Mouse (Mus musculus) limb, embryonic 15.5 days (tissue): ENCODE measurements around the gene Slc17a7. TPM values are rescaled to one million over a fixed set of nuclear protein-coding genes. Genes with fewer than 3 reads are reported as not detected.
A peak's percentile ranks its signal among the peaks of the same experiment; 100 is the strongest.

Experiments
- ATAC-seq: fragments of 200-750 bp; cut with Nextera tagmentation; 2 replicates; pipeline ENCODE4 v1.8.0; 2017; ENCODE audit warnings: low read depth, moderate TSS enrichment; ENCODE audit not compliant: insufficient number of reproducible peaks, low FRiP score, low TSS enrichment
- H3K27ac ChIP-seq: fragments of 300-500 bp; sonication (generic); 2 replicates; pipeline ENCODE4 v1.5.1; 2015; ENCODE audit warnings: moderate library complexity, mild to moderate bottlenecking, inconsistent platforms
- H3K27me3 ChIP-seq: fragments of 300-500 bp; sonication (generic); 2 replicates; pipeline ENCODE4 v1.6.1; 2015; ENCODE audit warnings: inconsistent platforms
- H3K36me3 ChIP-seq: fragments of 300-500 bp; sonication (generic); 2 replicates; pipeline ENCODE4 v1.6.1; 2015; ENCODE audit warnings: inconsistent platforms
- H3K4me1 ChIP-seq: fragments of 300-500 bp; sonication (generic); 2 replicates; pipeline ENCODE4 v1.6.1; 2015; ENCODE audit warnings: inconsistent platforms
- H3K4me2 ChIP-seq: fragments of 300-500 bp; sonication (generic); 2 replicates; pipeline ENCODE4 v1.6.1; 2015; ENCODE audit warnings: mild to moderate bottlenecking, inconsistent platforms
- H3K4me3 ChIP-seq: fragments of 300-500 bp; sonication (generic); 2 replicates; pipeline ENCODE4 v1.5.1; 2015; ENCODE audit warnings: mild to moderate bottlenecking, inconsistent platforms
- H3K9ac ChIP-seq: fragments of 300-500 bp; sonication (generic); 2 replicates; pipeline ENCODE4 v1.6.1; 2015; ENCODE audit warnings: inconsistent platforms
- H3K9me3 ChIP-seq: fragments of 300-500 bp; sonication (generic); 2 replicates; pipeline ENCODE4 v1.6.1; 2016; ENCODE audit warnings: inconsistent platforms
- WGBS: fragments of 180-500 bp; shearing (Covaris S2); methylation state at CpG from one replicate; pipeline ENCODE4 v1.1.7; 2015; 5-methylcytosine and 5-hydroxymethylcytosine counted together
- polyA plus RNA-seq: library from polyadenylated mRNA; unstranded; fragments of >200 nt; fragmentation: Nextera tagmentation; extraction: Ambion mirVana; gene quantifications from 2 replicates; pipeline ENCODE4 v1.2.1, GENCODE M21; 2015

Gene Slc17a7
- polyA plus RNA-seq, 1 experiment from 2014 or later: 0.12 TPM

GRCm38 (mm10) chr7:45135370-45135769 lies 28.4 kb upstream of the Slc17a7 start:
- H3K4me2 ChIP-seq: peak overlapping the region; percentile 87; the same call in 1 of the 2 replicates
- H3K27ac ChIP-seq: no peak overlapping the region; the same call in 1 of the 2 replicates
- no peak overlapping the region for H3K9ac ChIP-seq
- H3K27me3 ChIP-seq: 0 out of 2 replicates have a peak, but pooled peaks cover 6% of the 10 kb centered on the region
- ATAC-seq: no peak
- WGBS: 73% methylated on average over 3 of the region's 3 CpGs
- peaks cover 15% of the 10 kb centered on the region for H3K4me1 ChIP-seq
- no peaks in the 10 kb centered on the region for H3K9me3 ChIP-seq
- H3K4me3 ChIP-seq: peak overlapping the region; percentile 54
- no peaks in the 10 kb centered on the region for H3K36me3 ChIP-seq

GRCm38 (mm10) chr7:45135993-45136567 lies 27.7 kb upstream of the Slc17a7 start, which contains the start of the genes Gm45713 and Flt3l:
Gm45713 (minus strand) TSS chr7:45136231.
Flt3l (minus strand) TSS chr7:45136432.
- H3K4me2 ChIP-seq: peak within 1 kb of the TSS; percentile 87
- peak within 1 kb of the TSS; percentile 51; the same call in 1 of the 2 replicates for H3K27ac ChIP-seq
- H3K36me3 ChIP-seq: no peaks in the 10 kb centered on the region
- H3K4me1 ChIP-seq: peaks cover 15% of the 10 kb centered on the region
- no peaks in the 10 kb centered on the region for H3K9me3 ChIP-seq
- peak; percentile 68; the same call in 1 of the 2 replicates for ATAC-seq
- 1% methylated on average over 29 of the region's 29 CpGs for WGBS
- peak within 1 kb of the TSS; percentile 42 for H3K9ac ChIP-seq
- peak within 1 kb of the TSS; percentile 54 for H3K4me3 ChIP-seq
- 0 out of 2 replicates have a peak, but pooled peaks cover 6% of the 10 kb centered on the region for H3K27me3 ChIP-seq

- no peak overlapping the region for H3K4me2 ChIP-seq
- no peak overlapping the region for H3K4me3 ChIP-seq
- H3K4me1 ChIP-seq: peaks cover 15% of the 10 kb centered on the region
- no peak for ATAC-seq
- H3K27me3 ChIP-seq: 0 out of 2 replicates have a peak, but pooled peaks cover 6% of the 10 kb centered on the region
- WGBS: 81% methylated on average over 12 of the region's 12 CpGs
- H3K27ac ChIP-seq: no peak overlapping the region
- no peaks in the 10 kb centered on the region for H3K9me3 ChIP-seq
- no peak overlapping the region for H3K9ac ChIP-seq
- peaks cover 8% of the 10 kb centered on the region for H3K36me3 ChIP-seq
These were observed 26.4 kb upstream of the Slc17a7 start for GRCm38 (mm10) chr7:45137171-45138006.

- no peak overlapping the region for H3K9ac ChIP-seq
These were observed 25.3 kb upstream of the Slc17a7 start for GRCm38 (mm10) chr7:45138403-45138802.

GRCm38 (mm10) chr7:45139904-45140723 lies 23.6 kb upstream of the Slc17a7 start:
- WGBS: 63% methylated on average over 8 of the region's 8 CpGs
- no peak overlapping the region for H3K9ac ChIP-seq
- no peak overlapping the region for H3K4me3 ChIP-seq
- peaks cover 34% of the 10 kb centered on the region for H3K36me3 ChIP-seq
- H3K4me2 ChIP-seq: no peak overlapping the region
- H3K4me1 ChIP-seq: peaks cover 9% of the 10 kb centered on the region
- H3K27ac ChIP-seq: no peak overlapping the region
- H3K27me3 ChIP-seq: 0 out of 2 replicates have a peak, but pooled peaks cover 5% of the 10 kb centered on the region
- no peak for ATAC-seq
- H3K9me3 ChIP-seq: no peaks in the 10 kb centered on the region

More at GRCm38 (mm10) chr7:45138403-45138802, 25.3 kb upstream of the Slc17a7 start:
- H3K27me3 ChIP-seq: 0 out of 2 replicates have a peak, but pooled peaks cover 6% of the 10 kb centered on the region
- H3K4me2 ChIP-seq: no peak overlapping the region
- H3K27ac ChIP-seq: no peak overlapping the region
- peaks cover 15% of the 10 kb centered on the region for H3K4me1 ChIP-seq
- 79% methylated on average over 1 of the region's 1 CpGs for WGBS
- ATAC-seq: no peak
- H3K36me3 ChIP-seq: peaks cover 17% of the 10 kb centered on the region
- H3K4me3 ChIP-seq: no peak overlapping the region
- no peaks in the 10 kb centered on the region for H3K9me3 ChIP-seq

- no peak overlapping the region for H3K27ac ChIP-seq
- H3K4me1 ChIP-seq: no peaks in the 10 kb centered on the region; the same call in 1 of the 2 replicates
- H3K36me3 ChIP-seq: peaks cover 46% of the 10 kb centered on the region
- H3K9me3 ChIP-seq: no peaks in the 10 kb centered on the region
- H3K27me3 ChIP-seq: no peaks in the 10 kb centered on the region
- no peak overlapping the region for H3K9ac ChIP-seq
- no peak overlapping the region for H3K4me3 ChIP-seq
- ATAC-seq: no peak
- WGBS: 92% methylated on average over 3 of the region's 3 CpGs
- no peak overlapping the region for H3K4me2 ChIP-seq
These were observed 22.4 kb upstream of the Slc17a7 start for GRCm38 (mm10) chr7:45141319-45141718.

- Histone ChIP-seq H3K4me2 (no peak overlapping the region), H3K4me3 (no peak overlapping the region), H3K36me3 (peaks cover 52% of the 10 kb centered on the region), H3K27me3 (no peaks in the 10 kb centered on the region), H3K27ac (no peak overlapping the region), H3K9me3 (no peaks in the 10 kb centered on the region), H3K4me1 (no peaks in the 10 kb centered on the region; the same call in 1 of the 2 replicates), H3K9ac (no peak overlapping the region)
- WGBS: 85% methylated on average over 5 of the region's 5 CpGs
- ATAC-seq: no peak
These were observed 21.8 kb upstream of the Slc17a7 start for GRCm38 (mm10) chr7:45141914-45142313.

- H3K4me2 ChIP-seq: no peak overlapping the region
- H3K27ac ChIP-seq: no peak overlapping the region
- H3K4me1 ChIP-seq: no peaks in the 10 kb centered on the region; the same call in 1 of the 2 replicates
- WGBS: 85% methylated on average over 13 of the region's 13 CpGs
- ATAC-seq: no peak
- peaks cover 72% of the 10 kb centered on the region for H3K36me3 ChIP-seq
- H3K27me3 ChIP-seq: no peaks in the 10 kb centered on the region
- no peak overlapping the region for H3K4me3 ChIP-seq
- no peaks in the 10 kb centered on the region for H3K9me3 ChIP-seq
- no peak overlapping the region for H3K9ac ChIP-seq
These were observed 19.2 kb upstream of the Slc17a7 start for GRCm38 (mm10) chr7:45144368-45145174.

- no peak for ATAC-seq
- Histone ChIP-seq H3K9ac (no peak overlapping the region), H3K4me3 (no peak overlapping the region), H3K4me1 (no peaks in the 10 kb centered on the region), H3K27me3 (no peaks in the 10 kb centered on the region), H3K27ac (no peak overlapping the region), H3K36me3 (peaks cover 72% of the 10 kb centered on the region), H3K4me2 (no peak overlapping the region), H3K9me3 (no peaks in the 10 kb centered on the region)
- 92% methylated on average over 8 of the region's 8 CpGs for WGBS
These were observed 18.3 kb upstream of the Slc17a7 start for GRCm38 (mm10) chr7:45145460-45145859.

GRCm38 (mm10) chr7:45147267-45147666 lies 16.5 kb upstream of the Slc17a7 start:
- peaks cover 66% of the 10 kb centered on the region for H3K36me3 ChIP-seq
- H3K4me3 ChIP-seq: no peak overlapping the region
- no peak for ATAC-seq
- no peaks in the 10 kb centered on the region for H3K27me3 ChIP-seq
- no peaks in the 10 kb centered on the region for H3K9me3 ChIP-seq
- no peak overlapping the region for H3K4me2 ChIP-seq
- no peak overlapping the region for H3K9ac ChIP-seq
- H3K4me1 ChIP-seq: no peaks in the 10 kb centered on the region
- WGBS: 91% methylated on average over 11 of the region's 11 CpGs
- no peak overlapping the region for H3K27ac ChIP-seq

- H3K4me1 ChIP-seq: no peaks in the 10 kb centered on the region
- H3K4me2 ChIP-seq: no peak overlapping the region
- H3K36me3 ChIP-seq: peaks cover 60% of the 10 kb centered on the region
- no peak for ATAC-seq
- H3K9me3 ChIP-seq: no peaks in the 10 kb centered on the region
- H3K27ac ChIP-seq: no peak overlapping the region
- H3K9ac ChIP-seq: no peak overlapping the region
- H3K4me3 ChIP-seq: no peak overlapping the region
- WGBS: 88% methylated on average over 11 of the region's 11 CpGs
- no peaks in the 10 kb centered on the region for H3K27me3 ChIP-seq
These were observed 15.8 kb upstream of the Slc17a7 start for GRCm38 (mm10) chr7:45147899-45148298.
